Mouse (Mus musculus): ENCODE measurements around the gene Slc52a3. TPM values are rescaled to one million over a fixed set of nuclear protein-coding genes. Genes with fewer than 3 reads are reported as not detected.

The Slc52a3 gene
- polyA plus RNA-seq, 1 experiment from 2014 or later, result 0.56 TPM

GRCm38 (mm10) chr2:152056368-152057251 is 60.3 kb downstream of the Slc52a3 start:
- H3K27me3 ChIP-seq (ENCODE audit: control insufficient read depth, insufficient read depth, low read length), result peaks cover 4% of the 10 kb centered on the region; the same call in 1 of the 2 replicates
- 0 out of 2 replicates have a peak overlapping the region, but pooled peaks have one; percentile 15 for H3K9ac ChIP-seq (ENCODE audit: low read depth, low read length)
- DNase-seq (ENCODE audit: low spot score), result peak; percentile 25

GRCm38 (mm10) chr2:152057252-152057563 is 60.9 kb downstream of the Slc52a3 start:
- H3K4me2 ChIP-seq (replicated peaks; ENCODE audit: low read depth, low read length), result no peak overlapping the region
- no peak for ATAC-seq (ENCODE audit: low FRiP score)
- H3K4me1 ChIP-seq (replicated peaks; ENCODE audit: control insufficient read depth, insufficient read depth, low read length), result 0 out of 2 replicates have a peak, but pooled peaks cover 7% of the 10 kb centered on the region
- peak overlapping the region; percentile 60 for H3K27ac ChIP-seq (ENCODE audit: low read depth, low read length)
- H3K27me3 ChIP-seq (ENCODE audit: control insufficient read depth, insufficient read depth, low read length), result no peaks in the 10 kb centered on the region; the same call in 1 of the 2 replicates
- WGBS, result 75% methylated on average over 9 of the region's 9 CpGs
- no peaks in the 10 kb centered on the region for H3K9me3 ChIP-seq (ENCODE audit: control insufficient read depth, low read length)
- 0 out of 2 replicates have a peak overlapping the region, but pooled peaks have one; percentile 15 for H3K9ac ChIP-seq (ENCODE audit: low read depth, low read length)
- H3K4me3 ChIP-seq (ENCODE audit: low read depth, low read length), result no peak overlapping the region
- no peak for DNase-seq (ENCODE audit: low spot score)
- H3K36me3 ChIP-seq (ENCODE audit: control insufficient read depth, insufficient read depth, low read length), result no peaks in the 10 kb centered on the region

More at GRCm38 (mm10) chr2:152056368-152057251, 60.3 kb downstream of the Slc52a3 start:
- Histone ChIP-seq H3K36me3 (ENCODE audit: control insufficient read depth, insufficient read depth, low read length) (no peaks in the 10 kb centered on the region), H3K4me3 (ENCODE audit: low read depth, low read length) (no peak overlapping the region), H3K4me1 (replicated peaks; ENCODE audit: control insufficient read depth, insufficient read depth, low read length) (0 out of 2 replicates have a peak, but pooled peaks cover 9% of the 10 kb centered on the region), H3K27ac (ENCODE audit: low read depth, low read length) (peak overlapping the region; percentile 60), H3K9me3 (ENCODE audit: control insufficient read depth, low read length) (no peaks in the 10 kb centered on the region), H3K4me2 (replicated peaks; ENCODE audit: low read depth, low read length) (no peak overlapping the region)
- 64% methylated on average over 22 of the region's 22 CpGs for WGBS
- ATAC-seq (ENCODE audit: low FRiP score), result peak; percentile 84

MicroRNAs encoded within 50 kb of the gene (microRNA counts, 519-probe panel; counts per million panel counts)
- microRNA mmu-miR-1953, result not detected

Other genes starting within 250 kb of the Slc52a3 start
- 0.66 and 0.77 TPM in 2 replicates for gene Rspo4, start 153.6 kb upstream of the Slc52a3 start, polyA plus RNA-seq (2014; fragmentation: Nextera tagmentation; extraction: Ambion mirVana)
- gene Angpt4, start 85.3 kb upstream of the Slc52a3 start, polyA plus RNA-seq (2014; fragmentation: Nextera tagmentation; extraction: Ambion mirVana), result 0.14 and 0.23 TPM in 2 replicates
- 87.1 and 87.5 TPM in 2 replicates for gene Fam110a, start 16.3 kb upstream of the Slc52a3 start, polyA plus RNA-seq (2014; fragmentation: Nextera tagmentation; extraction: Ambion mirVana)
- 27.1 and 31.4 TPM in 2 replicates for gene Scrt2, start 85.0 kb downstream of the Slc52a3 start, polyA plus RNA-seq (2014; fragmentation: Nextera tagmentation; extraction: Ambion mirVana)
- 13.4 and 14.8 TPM in 2 replicates for gene Srxn1, start 109.0 kb downstream of the Slc52a3 start, polyA plus RNA-seq (2014; fragmentation: Nextera tagmentation; extraction: Ambion mirVana)
- gene Tcf15, start 147.1 kb downstream of the Slc52a3 start, polyA plus RNA-seq (2014; fragmentation: Nextera tagmentation; extraction: Ambion mirVana), result 10.7 and 13.1 TPM in 2 replicates
- 70.3 and 135 TPM in 2 replicates for gene Csnk2a1, start 230.3 kb downstream of the Slc52a3 start, polyA plus RNA-seq (2014; fragmentation: Nextera tagmentation; extraction: Ambion mirVana)

All from hindbrain, embryonic 11.5 days (tissue).